Mouse (Mus musculus) hindbrain, postnatal 0 days (tissue): ENCODE measurements around the gene Gm10057. TPM values are rescaled to one million over a fixed set of nuclear protein-coding genes. Genes with fewer than 3 reads are reported as not detected.
"Not testable (repeated sequence)": the region's sequence is repeated elsewhere in the genome, so short reads cannot be mapped to it uniquely, and the experiment has no call there.

Source experiments
- ATAC-seq: fragments of 200-750 bp; cut with Nextera tagmentation; 2 replicates; pipeline ENCODE4 v1.8.0; 2017; ENCODE audit warnings: mild to moderate bottlenecking, moderate TSS enrichment, moderate library complexity
- DNase-seq: peaks from one replicate; pipeline ENCODE4 v3.0.0-alpha.2; 2015; ENCODE audit warnings: low spot score
- H3K27ac ChIP-seq: fragments of 300-500 bp; sonication (generic); 2 replicates; pipeline ENCODE4 v1.5.1; 2014; ENCODE audit warnings: mild to moderate bottlenecking
- H3K27me3 ChIP-seq: fragments of 300-500 bp; sonication (generic); 2 replicates; pipeline ENCODE4 v1.6.1; 2014; ENCODE audit warnings: low read length, mixed read lengths; ENCODE audit not compliant: insufficient read depth
- H3K36me3 ChIP-seq: fragments of 300-500 bp; sonication (generic); 2 replicates; pipeline ENCODE4 v1.6.1; 2014; ENCODE audit warnings: low read length, mixed read lengths; ENCODE audit not compliant: insufficient read depth
- H3K4me1 ChIP-seq: fragments of 300-500 bp; sonication (generic); 2 replicates; pipeline ENCODE4 v1.6.1; 2014; ENCODE audit warnings: antibody characterized with exemption, low read length, mixed read lengths; ENCODE audit not compliant: insufficient read depth
- H3K4me2 ChIP-seq: fragments of 300-500 bp; sonication (generic); 2 replicates; pipeline ENCODE4 v1.6.1; 2014; ENCODE audit warnings: low read depth, mild to moderate bottlenecking, low read length, moderate library complexity, mixed read lengths
- H3K4me3 ChIP-seq: fragments of 300-500 bp; sonication (generic); 2 replicates; pipeline ENCODE4 v1.5.1; 2014; ENCODE audit warnings: low read length
- H3K9ac ChIP-seq: fragments of 300-500 bp; sonication (generic); replicated peaks from 2 replicates; pipeline ENCODE4 v1.6.1; 2014; ENCODE audit warnings: mild to moderate bottlenecking, low read length, moderate library complexity, mixed read lengths
- H3K9me3 ChIP-seq: fragments of 300-500 bp; sonication (generic); 2 replicates; pipeline ENCODE4 v1.6.1; 2016; ENCODE audit warnings: low read length, mixed read lengths
- polyA plus RNA-seq: library from polyadenylated mRNA; unstranded; fragments of >200 nt; fragmentation: Nextera tagmentation; extraction: Ambion mirVana; gene quantifications from 2 replicates; pipeline ENCODE4 v1.2.1, GENCODE M21; 2015
- total RNA-seq: library from RNA; depleted of rRNA; stranded (reverse); fragments of >200 nt; gene quantifications from 2 replicates; pipeline ENCODE4 v1.2.3, GENCODE M21; 2014; rRNA removed

Gm10057 gene
- not detected in 2 replicates for total RNA-seq
- polyA plus RNA-seq: not detected in 2 replicates

GRCm38 (mm10) chrX:154054939-154055338, at the start of gene Gm10057:
Gm10057 (minus strand) TSS chrX:154055039.
- not testable (repeated sequence) for H3K27me3 ChIP-seq, H3K9me3 ChIP-seq, ATAC-seq, H3K4me3 ChIP-seq, H3K27ac ChIP-seq, DNase-seq, H3K4me1 ChIP-seq, H3K4me2 ChIP-seq, H3K9ac ChIP-seq, H3K36me3 ChIP-seq

- H3K4me3 ChIP-seq, DNase-seq, H3K36me3 ChIP-seq, H3K4me2 ChIP-seq, H3K27me3 ChIP-seq, H3K27ac ChIP-seq, H3K9ac ChIP-seq, H3K9me3 ChIP-seq, H3K4me1 ChIP-seq, ATAC-seq: not testable (repeated sequence)
These were observed 21.1 kb downstream of the Gm10057 start, which contains the start of gene 4921511M17Rik for GRCm38 (mm10) chrX:154033727-154034126. 4921511M17Rik (minus strand) TSS chrX:154033827.

- not testable (repeated sequence) for H3K27ac ChIP-seq, DNase-seq, H3K9ac ChIP-seq, ATAC-seq, H3K4me1 ChIP-seq, H3K36me3 ChIP-seq, H3K4me3 ChIP-seq, H3K27me3 ChIP-seq, H3K4me2 ChIP-seq, H3K9me3 ChIP-seq
These were observed 42.3 kb downstream of the Gm10057 start, which contains the start of gene Samt1 for GRCm38 (mm10) chrX:154012540-154012939. Samt1 (minus strand) TSS chrX:154012640.

Other genes starting within 250 kb of the Gm10057 start
- 11.3 and 15.2 TPM in 2 replicates for gene Spin2c, start 222.8 kb downstream of the Gm10057 start, total RNA-seq
- 25.6 and 27.1 TPM in 2 replicates for gene Spin2c, start 222.8 kb downstream of the Gm10057 start, polyA plus RNA-seq
- not detected in 2 replicates for gene Samt1, start 42.4 kb downstream of the Gm10057 start, total RNA-seq
- gene Samt1, start 42.4 kb downstream of the Gm10057 start, polyA plus RNA-seq: not detected in 2 replicates
- not detected in 2 replicates for gene 4921511M17Rik, start 21.2 kb downstream of the Gm10057 start, total RNA-seq
- not detected in 2 replicates for gene 4921511M17Rik, start 21.2 kb downstream of the Gm10057 start, polyA plus RNA-seq
- not detected in 2 replicates for gene Gm15140, start 65.6 kb upstream of the Gm10057 start, total RNA-seq
- not detected in 2 replicates for gene Gm15140, start 65.6 kb upstream of the Gm10057 start, polyA plus RNA-seq